Mouse (Mus musculus): ENCODE results near the gene Drc7. TPM values are rescaled to one million over a fixed set of nuclear protein-coding genes. Genes with fewer than 3 reads are reported as not detected.
"Not testable (repeated sequence)": the region's sequence is repeated elsewhere in the genome, so short reads cannot be mapped to it uniquely, and the experiment has no call there.

Gene Drc7
- polyA plus RNA-seq (2015; fragmentation: Nextera tagmentation; extraction: Ambion mirVana), result 0.32 TPM in 1 of 2 replicates, not detected in the other

DNA sequence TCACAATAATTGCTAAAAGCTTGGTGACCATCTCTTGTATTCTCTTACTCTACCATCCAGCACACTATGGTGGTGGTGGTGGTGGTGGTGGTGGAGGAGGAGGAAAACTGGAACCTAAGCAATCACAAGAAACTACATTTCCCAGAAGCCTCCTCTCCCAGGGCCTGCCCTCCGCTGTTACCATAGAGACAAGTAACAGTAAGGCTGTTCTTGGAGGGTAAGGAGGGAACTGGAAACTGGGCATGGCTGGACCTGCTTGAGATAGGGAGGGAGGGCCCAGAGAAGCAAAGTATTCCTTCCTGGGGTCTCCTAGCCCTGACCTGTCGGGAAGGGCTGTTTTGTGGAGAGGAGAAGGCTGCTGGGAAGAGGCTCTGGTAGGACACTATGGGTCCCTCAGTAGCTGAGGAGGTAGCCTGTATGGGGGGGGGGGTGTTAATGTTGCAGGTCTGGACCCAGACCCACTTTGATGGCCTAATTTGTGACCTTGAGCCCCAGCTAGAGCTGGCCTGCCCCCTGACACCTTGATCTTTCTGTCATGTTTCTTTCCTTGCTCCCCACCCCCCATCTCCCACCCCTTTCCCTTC lies at the start of gene Drc7:
Drc7 (plus strand) TSS at position 177 of the 584 bp plus-strand sequence.
- H3K9me3 ChIP-seq, result no peaks in the 10 kb centered on the region
- H3K4me3 ChIP-seq, result no peak within 1 kb of the TSS
- no peak within 1 kb of the TSS for H3K9ac ChIP-seq
- peak; percentile 62; the same call in 1 of the 2 replicates for ATAC-seq (ENCODE audit: insufficient number of reproducible peaks, insufficient read depth, low FRiP score, low TSS enrichment, low read depth)
- 21% methylated on average over 2 of the region's 2 CpGs for WGBS
- H3K36me3 ChIP-seq, result no peaks in the 10 kb centered on the region
- no peak within 1 kb of the TSS for H3K27ac ChIP-seq
- no peak within 1 kb of the TSS for H3K4me2 ChIP-seq
- H3K27me3 ChIP-seq, result no peaks in the 10 kb centered on the region
- no peaks in the 10 kb centered on the region for H3K4me1 ChIP-seq

DNA sequence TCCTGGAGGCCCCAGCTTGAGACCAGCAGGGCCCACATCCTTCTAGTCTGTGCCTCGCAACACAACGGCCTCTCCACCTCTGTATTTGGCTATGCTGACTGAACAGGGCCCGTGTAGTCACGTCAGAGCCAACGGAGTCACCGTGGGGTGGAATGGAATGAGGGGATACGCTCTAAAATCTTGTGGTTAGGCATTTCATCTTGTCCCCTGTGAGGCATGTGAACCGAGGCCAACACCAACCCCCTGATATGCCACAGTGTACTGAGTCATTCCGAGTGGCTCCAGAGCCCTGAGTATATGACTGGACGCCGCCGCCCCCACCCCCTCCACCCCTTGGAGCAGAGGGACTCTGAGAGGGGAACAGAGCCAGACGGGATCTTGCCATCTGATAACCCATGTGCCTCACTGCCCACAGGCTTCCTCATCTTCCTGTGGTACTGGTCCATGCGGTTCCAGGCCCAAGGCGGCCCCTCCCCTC lies 42.4 kb upstream of the Drc7 start:
- WGBS, result 77% methylated on average over 15 of the region's 15 CpGs
- H3K9ac ChIP-seq, result no peak overlapping the region

DNA sequence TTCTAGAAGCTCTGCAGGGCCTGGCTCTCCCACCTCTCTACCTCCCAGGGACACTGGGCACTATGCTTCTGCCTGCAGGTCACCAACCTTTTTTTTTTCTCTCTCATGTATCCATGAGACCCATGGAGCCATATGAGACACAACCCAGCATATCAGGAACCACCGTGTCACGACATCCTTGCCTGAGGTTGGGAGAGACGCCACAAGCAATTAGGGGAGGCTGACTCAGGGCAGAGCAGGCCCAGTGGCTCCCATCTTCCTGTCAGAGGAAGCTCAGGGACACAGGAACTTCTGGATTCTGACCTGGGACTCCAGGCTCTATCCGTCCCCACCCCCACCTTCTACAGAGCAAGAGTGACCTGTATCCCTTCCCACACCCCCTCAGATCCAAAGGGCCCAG lies 39.0 kb upstream of the Drc7 start:
- H3K9ac ChIP-seq, result no peak overlapping the region
- H3K27me3 ChIP-seq, result no peaks in the 10 kb centered on the region
- WGBS, result 65% methylated on average over 4 of the region's 4 CpGs
- H3K9me3 ChIP-seq, result no peaks in the 10 kb centered on the region
- no peak for ATAC-seq (ENCODE audit: insufficient number of reproducible peaks, insufficient read depth, low FRiP score, low TSS enrichment, low read depth)
- H3K4me3 ChIP-seq, result no peak overlapping the region
- no peaks in the 10 kb centered on the region for H3K36me3 ChIP-seq
- no peak overlapping the region for H3K4me2 ChIP-seq
- H3K27ac ChIP-seq, result no peak overlapping the region
- H3K4me1 ChIP-seq, result no peaks in the 10 kb centered on the region

More for the DNA sequence above, 42.4 kb upstream of the Drc7 start:
- Histone ChIP-seq H3K4me2 (no peak overlapping the region), H3K9me3 (no peaks in the 10 kb centered on the region), H3K4me1 (no peaks in the 10 kb centered on the region), H3K36me3 (no peaks in the 10 kb centered on the region; the same call in 1 of the 2 replicates), H3K27ac (no peak overlapping the region), H3K4me3 (no peak overlapping the region), H3K27me3 (no peaks in the 10 kb centered on the region)
- ATAC-seq (ENCODE audit: insufficient number of reproducible peaks, insufficient read depth, low FRiP score, low TSS enrichment, low read depth), result no peak

DNA sequence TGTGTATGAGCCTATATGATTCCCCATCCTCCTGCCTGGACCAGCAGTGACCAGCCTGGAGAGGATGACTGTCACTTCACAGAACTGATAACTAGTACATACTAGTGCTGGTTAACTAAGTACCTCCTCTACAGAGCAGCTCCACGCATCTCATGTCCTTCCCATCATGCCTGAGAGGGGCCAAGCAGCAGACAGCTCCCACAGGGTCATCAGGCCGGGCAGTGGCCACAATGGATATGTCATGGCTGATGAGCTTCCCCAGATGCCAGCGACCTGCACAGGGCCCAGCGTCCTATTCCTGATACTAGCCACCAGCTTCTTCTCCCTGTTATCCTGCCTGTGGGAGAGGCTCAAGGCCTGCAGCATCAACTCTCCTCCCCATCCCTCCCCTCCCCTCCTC lies 38.2 kb upstream of the Drc7 start:
- no peak overlapping the region for H3K9ac ChIP-seq
- no peaks in the 10 kb centered on the region for H3K4me1 ChIP-seq
- no peaks in the 10 kb centered on the region for H3K36me3 ChIP-seq
- no peaks in the 10 kb centered on the region for H3K27me3 ChIP-seq
- H3K27ac ChIP-seq, result no peak overlapping the region
- ATAC-seq (ENCODE audit: insufficient number of reproducible peaks, insufficient read depth, low FRiP score, low TSS enrichment, low read depth), result no peak
- H3K9me3 ChIP-seq, result no peaks in the 10 kb centered on the region
- no peak overlapping the region for H3K4me3 ChIP-seq
- 63% methylated on average over 4 of the region's 4 CpGs for WGBS
- H3K4me2 ChIP-seq, result no peak overlapping the region

DNA sequence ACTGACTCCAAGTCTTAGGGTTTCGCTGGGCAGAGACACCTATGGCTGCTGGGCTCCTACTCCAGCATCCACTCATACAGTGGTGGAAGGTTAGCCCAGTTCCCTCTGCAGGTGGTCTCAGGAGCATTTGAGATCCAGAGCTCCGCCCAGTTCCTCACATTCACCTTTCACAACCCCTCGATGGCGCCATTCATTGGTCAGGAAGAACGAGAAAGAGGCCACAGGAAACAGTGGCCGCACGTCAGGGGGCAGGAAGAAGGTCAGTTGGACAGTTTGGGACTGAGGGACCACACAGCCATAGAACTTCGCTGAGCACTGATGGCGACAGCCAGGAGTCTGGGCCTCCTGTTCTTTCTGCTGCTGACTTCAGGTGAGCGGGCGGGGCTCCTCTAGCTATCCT lies 37.5 kb upstream of the Drc7 start, which contains the start of gene Adgrg3:
Adgrg3 (plus strand) TSS at position 242 of the 400 bp plus-strand sequence.
- Histone ChIP-seq H3K4me1 (no peaks in the 10 kb centered on the region), H3K4me3 (no peak within 1 kb of the TSS), H3K9me3 (no peaks in the 10 kb centered on the region), H3K27me3 (no peaks in the 10 kb centered on the region), H3K9ac (no peak within 1 kb of the TSS), H3K36me3 (no peaks in the 10 kb centered on the region), H3K4me2 (no peak within 1 kb of the TSS), H3K27ac (no peak within 1 kb of the TSS)
- ATAC-seq (ENCODE audit: insufficient number of reproducible peaks, insufficient read depth, low FRiP score, low TSS enrichment, low read depth), result no peak
- WGBS, result 76% methylated on average over 11 of the region's 11 CpGs

DNA sequence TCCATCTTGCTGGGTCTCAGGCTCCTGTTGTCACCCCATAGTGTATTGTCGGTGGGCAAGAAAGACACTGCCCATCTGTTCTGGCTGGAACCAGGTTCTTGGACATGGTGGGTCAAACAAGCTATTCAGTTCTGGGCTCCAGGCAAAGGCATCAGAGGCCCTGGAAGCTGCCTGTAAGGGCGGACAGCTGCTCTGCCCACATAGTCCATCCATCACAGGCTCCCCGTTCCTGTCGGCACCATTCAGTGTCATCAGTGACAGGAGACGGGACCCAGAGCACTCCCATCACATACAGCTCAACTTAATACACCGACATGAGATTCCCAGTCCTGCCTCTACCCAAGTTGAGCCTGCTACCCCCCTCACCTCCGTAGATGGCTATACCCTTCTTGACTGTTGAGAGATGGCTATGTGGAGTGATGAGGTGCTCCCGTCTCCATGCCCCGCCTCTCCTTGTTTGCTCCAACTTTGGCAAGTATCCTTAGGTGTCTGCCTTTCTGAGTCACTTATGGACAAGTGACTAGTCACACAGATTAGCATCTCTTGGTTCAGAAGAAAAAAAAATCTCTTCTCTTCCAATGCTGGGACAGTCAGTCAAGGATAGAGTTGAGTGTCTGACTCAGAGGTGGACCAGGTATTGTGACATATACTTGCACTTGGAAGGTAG lies 36.8 kb upstream of the Drc7 start:
- Histone ChIP-seq H3K4me3 (no peak overlapping the region), H3K4me1 (no peaks in the 10 kb centered on the region), H3K4me2 (no peak overlapping the region), H3K36me3 (no peaks in the 10 kb centered on the region), H3K9ac (no peak overlapping the region), H3K27ac (no peak overlapping the region), H3K9me3 (no peaks in the 10 kb centered on the region), H3K27me3 (no peaks in the 10 kb centered on the region)
- ATAC-seq (ENCODE audit: insufficient number of reproducible peaks, insufficient read depth, low FRiP score, low TSS enrichment, low read depth), result 0 out of 2 replicates have a peak, but pooled peaks have one; percentile 6
- 85% methylated on average over 9 of the region's 9 CpGs for WGBS

DNA sequence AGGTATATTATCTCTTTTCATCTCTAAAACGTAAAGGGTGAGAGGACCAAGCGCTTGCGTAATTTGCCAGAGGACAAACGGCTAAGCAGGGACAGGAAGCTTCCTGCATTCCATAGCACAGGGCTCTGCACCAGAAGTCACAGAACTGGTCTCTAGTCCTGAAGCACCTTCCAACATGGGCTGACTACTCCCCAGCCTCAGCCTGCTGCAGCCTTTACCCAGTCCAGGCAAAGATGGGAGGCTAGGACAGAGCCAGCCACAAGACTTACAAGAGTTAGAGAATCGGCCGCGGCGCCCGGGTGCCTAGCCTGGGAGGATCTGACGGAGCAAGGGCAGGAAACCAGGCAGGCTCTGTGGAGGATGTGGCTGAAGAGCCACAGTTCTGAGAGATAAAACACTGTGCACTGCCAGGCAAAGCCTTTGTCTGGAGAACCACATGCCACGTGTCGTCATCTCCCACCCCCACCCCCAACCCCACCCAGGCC lies 34.6 kb upstream of the Drc7 start:
- Histone ChIP-seq H3K4me3 (no peak overlapping the region), H3K4me2 (no peak overlapping the region), H3K27me3 (no peaks in the 10 kb centered on the region), H3K36me3 (no peaks in the 10 kb centered on the region), H3K27ac (peak overlapping the region; percentile 49; the same call in 1 of the 2 replicates), H3K4me1 (no peaks in the 10 kb centered on the region), H3K9me3 (no peaks in the 10 kb centered on the region), H3K9ac (no peak overlapping the region)
- ATAC-seq (ENCODE audit: insufficient number of reproducible peaks, insufficient read depth, low FRiP score, low TSS enrichment, low read depth), result no peak
- 66% methylated on average over 12 of the region's 12 CpGs for WGBS

DNA sequence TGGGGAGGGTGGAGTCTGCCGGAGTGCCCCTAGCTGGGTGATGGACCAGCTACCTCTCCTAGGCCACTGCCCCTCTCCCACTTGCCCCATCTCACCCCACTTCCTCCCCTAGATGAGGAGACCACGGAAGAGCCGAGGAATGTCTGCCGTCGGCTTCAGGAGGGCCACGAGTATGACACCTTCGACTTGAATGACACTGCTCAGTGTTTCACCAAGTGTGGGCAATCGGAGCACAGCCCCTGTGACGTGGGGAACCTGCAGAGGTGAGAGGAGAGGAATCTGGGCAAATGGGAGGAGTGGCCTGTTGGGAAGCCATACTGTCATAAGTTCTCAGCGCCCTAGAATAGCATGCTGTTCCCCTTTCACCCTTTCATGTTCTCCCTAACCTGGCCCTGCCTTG lies 34.1 kb upstream of the Drc7 start:
- Histone ChIP-seq H3K9ac (no peak overlapping the region), H3K36me3 (no peaks in the 10 kb centered on the region), H3K4me3 (no peak overlapping the region), H3K4me1 (no peaks in the 10 kb centered on the region), H3K9me3 (no peaks in the 10 kb centered on the region), H3K27ac (no peak overlapping the region), H3K27me3 (no peaks in the 10 kb centered on the region), H3K4me2 (no peak overlapping the region)
- ATAC-seq (ENCODE audit: insufficient number of reproducible peaks, insufficient read depth, low FRiP score, low TSS enrichment, low read depth), result no peak
- 78% methylated on average over 10 of the region's 10 CpGs for WGBS

DNA sequence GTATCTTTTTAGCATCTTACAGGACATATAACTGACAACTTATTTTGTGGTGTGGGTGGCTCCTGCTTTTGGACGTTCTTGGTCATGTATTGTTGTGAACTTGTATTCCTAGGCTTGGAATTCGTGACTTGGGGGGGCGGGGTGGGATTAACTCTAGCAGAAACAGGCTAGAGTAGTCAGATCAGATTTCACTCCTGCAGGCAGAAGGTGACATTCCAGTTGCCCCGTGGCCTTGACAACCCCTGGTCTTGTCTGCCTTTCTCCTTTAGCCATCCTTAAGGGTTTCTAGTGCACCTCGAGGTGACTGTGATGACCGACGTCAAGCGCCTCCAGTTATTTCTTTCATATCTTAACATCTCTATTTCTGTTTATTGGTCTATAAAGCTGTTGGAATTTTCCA lies 31.7 kb upstream of the Drc7 start:
- ATAC-seq (ENCODE audit: insufficient number of reproducible peaks, insufficient read depth, low FRiP score, low TSS enrichment, low read depth), result no peak
- Histone ChIP-seq H3K9ac (no peak overlapping the region), H3K4me2 (no peak overlapping the region), H3K36me3 (no peaks in the 10 kb centered on the region), H3K4me3 (no peak overlapping the region), H3K27me3 (no peaks in the 10 kb centered on the region), H3K9me3 (no peaks in the 10 kb centered on the region), H3K27ac (no peak overlapping the region), H3K4me1 (no peaks in the 10 kb centered on the region)
- 19% methylated on average over 8 of the region's 8 CpGs for WGBS

DNA sequence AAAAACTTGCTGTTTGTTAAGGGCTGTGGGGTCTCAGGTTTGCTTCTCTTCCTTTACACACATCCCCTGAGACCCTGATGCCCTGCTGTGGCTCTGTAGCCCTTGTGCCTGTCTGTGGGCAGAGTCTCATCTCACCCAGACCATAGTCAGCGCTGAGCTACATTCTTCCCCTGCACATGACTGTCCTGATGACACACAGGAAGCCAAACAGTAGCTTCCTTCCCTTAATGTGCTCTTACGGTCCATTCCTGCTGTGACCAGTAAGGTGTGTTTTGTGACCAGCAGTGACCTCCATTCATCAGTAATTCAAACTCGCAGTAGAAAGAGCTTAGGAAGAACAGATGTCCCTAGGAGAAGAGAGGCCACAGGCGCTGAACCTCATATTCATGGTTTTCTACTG lies 30.5 kb upstream of the Drc7 start:
- no peaks in the 10 kb centered on the region for H3K4me1 ChIP-seq
- WGBS, result 80% methylated on average over 4 of the region's 4 CpGs
- H3K9ac ChIP-seq, result no peak overlapping the region
- no peak overlapping the region for H3K27ac ChIP-seq
- no peaks in the 10 kb centered on the region for H3K27me3 ChIP-seq
- no peak overlapping the region for H3K4me3 ChIP-seq
- no peak for ATAC-seq (ENCODE audit: insufficient number of reproducible peaks, insufficient read depth, low FRiP score, low TSS enrichment, low read depth)
- H3K4me2 ChIP-seq, result no peak overlapping the region
- no peaks in the 10 kb centered on the region for H3K9me3 ChIP-seq
- no peaks in the 10 kb centered on the region for H3K36me3 ChIP-seq

DNA sequence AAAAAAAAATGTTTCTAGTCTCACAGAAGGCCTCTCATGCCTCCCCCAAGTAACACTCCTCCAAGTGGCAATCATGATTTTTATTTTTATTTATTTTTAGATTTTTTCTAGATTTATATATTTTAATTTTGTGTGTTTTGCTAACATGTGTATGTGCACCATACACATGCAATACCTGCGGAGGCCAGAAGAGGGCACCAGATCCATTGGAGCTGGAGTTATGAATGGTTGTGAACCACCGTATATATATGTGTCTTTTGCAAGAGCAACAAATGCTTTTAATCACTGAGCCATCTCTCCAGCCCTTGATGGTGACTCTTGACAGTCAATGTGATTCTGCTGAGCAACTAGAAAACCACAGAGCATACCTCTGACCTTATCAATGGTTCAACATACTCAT lies 29.5 kb upstream of the Drc7 start:
- H3K4me3 ChIP-seq, result no peak overlapping the region
- 63% methylated on average over 2 of the region's 2 CpGs for WGBS
- no peak for ATAC-seq (ENCODE audit: insufficient number of reproducible peaks, insufficient read depth, low FRiP score, low TSS enrichment, low read depth)
- H3K9me3 ChIP-seq, result no peaks in the 10 kb centered on the region
- no peak overlapping the region for H3K27ac ChIP-seq
- H3K4me1 ChIP-seq, result no peaks in the 10 kb centered on the region
- no peaks in the 10 kb centered on the region for H3K36me3 ChIP-seq
- no peak overlapping the region for H3K9ac ChIP-seq
- H3K27me3 ChIP-seq, result no peaks in the 10 kb centered on the region
- no peak overlapping the region for H3K4me2 ChIP-seq

DNA sequence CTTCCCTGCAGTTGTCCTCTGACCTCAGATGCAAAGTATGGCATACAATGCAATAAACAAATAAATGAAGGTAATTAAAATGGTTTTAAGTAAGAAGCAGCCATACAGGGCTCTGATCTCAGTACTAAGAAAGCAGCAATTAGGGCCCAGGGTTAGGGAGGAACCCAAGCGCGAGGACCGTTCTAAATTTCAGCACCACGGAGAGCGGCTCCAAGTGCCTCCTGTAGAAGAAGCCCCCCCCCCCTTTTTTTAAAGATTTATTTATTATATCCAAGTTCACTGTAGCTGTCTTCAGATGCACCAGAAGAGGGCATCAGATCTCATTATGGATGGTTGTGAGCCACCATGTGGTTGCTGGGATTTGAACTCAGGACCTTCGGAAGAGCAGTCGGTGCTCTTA lies 26.5 kb upstream of the Drc7 start:
- not testable (repeated sequence) for ATAC-seq (ENCODE audit: insufficient number of reproducible peaks, insufficient read depth, low FRiP score, low TSS enrichment, low read depth)
- WGBS, result 57% methylated on average over 7 of the region's 7 CpGs

More for the DNA sequence above, 26.5 kb upstream of the Drc7 start:
- not testable (repeated sequence) for H3K4me2 ChIP-seq, H3K4me1 ChIP-seq, H3K36me3 ChIP-seq, H3K27ac ChIP-seq, H3K9me3 ChIP-seq, H3K27me3 ChIP-seq, H3K9ac ChIP-seq, H3K4me3 ChIP-seq

Measured in embryonic facial prominence, embryonic 13.5 days (tissue).